Mouse (Mus musculus): ENCODE results near the gene Fam198a.

DNA sequence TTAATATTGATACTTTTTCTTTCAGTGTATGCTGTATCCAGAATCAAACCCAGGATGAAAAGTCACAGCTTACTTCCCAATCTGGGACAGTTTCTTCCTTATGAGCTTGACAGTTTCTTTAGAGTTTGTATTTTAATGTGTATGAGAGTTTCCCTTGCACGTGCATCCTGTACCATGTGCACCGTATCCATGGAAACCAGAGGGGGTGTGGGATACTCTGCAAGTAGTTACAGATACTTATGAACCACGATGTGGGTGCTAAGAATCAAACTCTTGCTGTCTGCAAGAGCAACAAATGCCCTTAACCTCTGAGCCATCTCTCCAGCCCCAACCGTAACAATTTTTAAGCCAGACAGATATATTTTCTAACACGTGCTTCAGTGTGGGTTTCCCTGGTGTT is 40.3 kb downstream of the Fam198a start:
- TF ChIP-seq CTCF (IDR thresholded peaks at IDR 0.05; ENCODE audit: low read depth, low read length) (no peak), POLR2A (IDR thresholded peaks at IDR 0.05; ENCODE audit: borderline replicate concordance, low read depth, low read length) (no peak)
